Mouse (Mus musculus): ENCODE measurements around the gene Smim7. TPM values are rescaled to one million over a fixed set of nuclear protein-coding genes. Genes with fewer than 3 reads are reported as not detected.
A peak's percentile ranks its signal among the peaks of the same experiment; 100 is the strongest.

Gene Smim7
- polyA plus RNA-seq, 1 experiment = 25.7 TPM

DNA sequence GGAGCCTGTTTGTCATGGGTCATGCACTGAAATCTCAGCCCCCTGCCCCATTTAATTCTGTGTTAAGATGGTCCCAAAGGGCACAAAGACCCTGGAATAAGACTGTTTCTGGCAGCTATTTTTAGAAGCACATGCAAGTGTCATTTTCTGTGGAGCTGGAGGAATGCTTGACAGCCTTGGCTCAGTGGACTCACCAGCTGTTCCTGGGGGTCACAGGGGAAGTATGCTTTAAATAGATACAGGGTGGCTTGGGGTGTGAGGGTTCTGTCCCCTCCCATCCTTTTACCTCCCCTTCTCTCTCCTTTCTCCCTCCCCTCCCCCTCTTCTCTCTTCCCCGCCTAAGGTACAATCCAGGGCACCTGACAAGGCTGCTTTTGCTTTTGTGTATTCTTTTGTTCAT lies 7.1 kb upstream of the Smim7 start:
- Histone ChIP-seq H3K4me3 (replicated peaks; ENCODE audit: control insufficient read depth, low read depth, low read length) (no peak overlapping the region), H3K4me1 (ENCODE audit: control insufficient read depth, insufficient read depth, low read length) (peaks cover 5% of the 10 kb centered on the region; the same call in 1 of the 2 replicates), H3K27ac (ENCODE audit: control insufficient read depth, insufficient read depth, low read depth, low read length, poor library complexity) (no peak overlapping the region)
- 48% methylated on average over 1 of the region's 1 CpGs for WGBS
- TF ChIP-seq CTCF (IDR thresholded peaks at IDR 0.05; ENCODE audit: control insufficient read depth, insufficient read depth, low read length) (no peak), POLR2A (IDR thresholded peaks at IDR 0.05; ENCODE audit: borderline replicate concordance, control insufficient read depth, low read depth, low read length) (no peak)

DNA sequence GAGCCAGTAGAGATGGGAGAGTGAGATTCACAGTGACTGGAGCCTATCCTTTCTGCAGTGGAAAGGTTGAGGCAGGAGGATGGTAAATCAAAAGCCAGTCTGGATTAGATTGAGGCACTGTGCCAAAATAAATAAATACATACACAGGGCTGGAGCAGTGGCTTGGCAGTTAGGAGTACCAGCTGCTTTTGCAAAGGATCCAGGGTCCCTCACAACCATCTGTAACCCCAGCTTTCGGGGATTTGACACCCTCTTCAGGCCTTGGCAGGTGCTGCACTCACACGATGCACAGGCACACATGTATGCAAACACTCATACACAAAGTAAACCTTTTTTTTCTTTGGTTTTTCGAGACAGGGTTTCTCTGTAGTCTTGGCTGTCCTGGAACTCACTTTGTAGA lies 6.4 kb upstream of the Smim7 start:
- Histone ChIP-seq H3K4me3 (replicated peaks; ENCODE audit: control insufficient read depth, low read depth, low read length) (no peak overlapping the region), H3K27ac (ENCODE audit: control insufficient read depth, insufficient read depth, low read depth, low read length, poor library complexity) (no peak overlapping the region), H3K4me1 (ENCODE audit: control insufficient read depth, insufficient read depth, low read length) (peaks cover 5% of the 10 kb centered on the region; the same call in 1 of the 2 replicates)
- 78% methylated on average over 3 of the region's 3 CpGs for WGBS
- TF ChIP-seq POLR2A (IDR thresholded peaks at IDR 0.05; ENCODE audit: borderline replicate concordance, control insufficient read depth, low read depth, low read length) (no peak), CTCF (IDR thresholded peaks at IDR 0.05; ENCODE audit: control insufficient read depth, insufficient read depth, low read length) (no peak)

DNA sequence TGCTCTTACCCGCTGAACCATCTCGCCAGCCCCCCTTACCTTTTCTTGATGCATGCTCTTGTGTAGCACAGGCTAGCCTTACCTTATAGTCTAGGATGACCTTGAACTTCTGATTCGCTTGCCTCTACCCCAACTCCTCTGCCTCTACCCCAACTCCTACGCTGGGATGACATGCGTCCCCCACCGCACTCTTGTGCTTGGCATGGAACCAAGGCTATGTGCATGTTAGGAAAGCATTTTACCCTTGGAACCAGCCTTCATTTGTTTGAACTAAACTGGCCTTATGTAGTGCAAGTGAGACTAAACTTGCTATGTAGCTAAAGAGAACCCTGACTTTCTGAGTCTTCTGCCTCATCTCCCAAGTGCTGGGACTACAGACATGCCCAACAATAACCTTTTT lies 5.0 kb upstream of the Smim7 start:
- Histone ChIP-seq H3K27ac (ENCODE audit: control insufficient read depth, insufficient read depth, low read depth, low read length, poor library complexity) (no peak overlapping the region), H3K4me3 (replicated peaks; ENCODE audit: control insufficient read depth, low read depth, low read length) (no peak overlapping the region), H3K4me1 (ENCODE audit: control insufficient read depth, insufficient read depth, low read length) (peaks cover 2% of the 10 kb centered on the region; the same call in 1 of the 2 replicates)
- WGBS = 87% methylated on average over 6 of the region's 6 CpGs
- no peak for TF ChIP-seq CTCF (IDR thresholded peaks at IDR 0.05; ENCODE audit: control insufficient read depth, insufficient read depth, low read length)

DNA sequence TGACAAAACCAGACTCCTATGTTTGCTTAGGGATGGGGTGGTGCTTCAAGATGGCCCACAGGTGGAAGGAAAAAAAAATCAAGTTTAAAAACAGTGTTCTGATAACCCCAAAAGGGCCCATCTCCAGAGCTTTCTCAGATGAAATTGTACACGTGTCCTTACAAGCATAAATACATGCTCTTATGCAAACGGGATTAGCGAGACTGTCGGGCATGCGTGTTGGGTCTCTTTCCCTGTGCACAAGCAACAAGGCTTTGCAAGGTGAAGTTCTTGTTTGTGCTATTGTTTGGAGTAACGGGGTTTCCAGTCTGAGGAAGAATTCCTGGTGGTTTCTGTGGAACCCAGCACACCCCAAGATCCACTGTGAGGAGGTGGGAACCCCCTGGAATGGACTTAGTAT lies 2.6 kb upstream of the Smim7 start:
- H3K4me1 ChIP-seq (ENCODE audit: control insufficient read depth, insufficient read depth, low read length) = peaks cover 4% of the 10 kb centered on the region
- TF ChIP-seq POLR2A (IDR thresholded peaks at IDR 0.05; ENCODE audit: borderline replicate concordance, control insufficient read depth, low read depth, low read length) (no peak), CTCF (IDR thresholded peaks at IDR 0.05; ENCODE audit: control insufficient read depth, insufficient read depth, low read length) (no peak)
- 81% methylated on average over 6 of the region's 6 CpGs for WGBS
- H3K4me3 ChIP-seq (replicated peaks; ENCODE audit: control insufficient read depth, low read depth, low read length) = no peak overlapping the region
- no peak overlapping the region for H3K27ac ChIP-seq (ENCODE audit: control insufficient read depth, insufficient read depth, low read depth, low read length, poor library complexity)

DNA sequence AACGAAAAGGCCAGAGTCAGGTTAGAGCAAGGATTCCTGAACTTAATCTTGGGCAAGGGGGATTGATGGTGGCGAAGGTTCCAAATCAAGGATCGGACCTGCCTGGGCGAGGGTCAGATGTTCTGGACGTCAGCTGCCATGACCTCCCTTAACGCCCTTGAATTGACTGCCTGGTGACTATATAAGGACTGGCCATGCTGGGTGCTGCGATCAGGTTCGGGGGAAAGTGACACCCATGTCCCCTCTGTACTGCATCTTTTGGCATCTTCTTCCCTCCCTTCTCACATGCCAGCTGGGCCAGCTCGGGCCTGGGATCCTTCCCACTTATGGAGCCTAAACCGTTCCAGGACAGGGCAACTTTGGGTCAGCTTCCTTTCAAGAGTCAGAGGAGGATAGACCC lies 1.6 kb upstream of the Smim7 start:
- peaks cover 4% of the 10 kb centered on the region for H3K4me1 ChIP-seq (ENCODE audit: control insufficient read depth, insufficient read depth, low read length)
- TF ChIP-seq POLR2A (IDR thresholded peaks at IDR 0.05; ENCODE audit: borderline replicate concordance, control insufficient read depth, low read depth, low read length) (no peak), CTCF (IDR thresholded peaks at IDR 0.05; ENCODE audit: control insufficient read depth, insufficient read depth, low read length) (no peak)
- 33% methylated on average over 10 of the region's 10 CpGs for WGBS
- peak overlapping the region; percentile 39; the same call in 1 of the 2 replicates for H3K27ac ChIP-seq (ENCODE audit: control insufficient read depth, insufficient read depth, low read depth, low read length, poor library complexity)
- H3K4me3 ChIP-seq (replicated peaks; ENCODE audit: control insufficient read depth, low read depth, low read length) = peak overlapping the region; percentile 66

DNA sequence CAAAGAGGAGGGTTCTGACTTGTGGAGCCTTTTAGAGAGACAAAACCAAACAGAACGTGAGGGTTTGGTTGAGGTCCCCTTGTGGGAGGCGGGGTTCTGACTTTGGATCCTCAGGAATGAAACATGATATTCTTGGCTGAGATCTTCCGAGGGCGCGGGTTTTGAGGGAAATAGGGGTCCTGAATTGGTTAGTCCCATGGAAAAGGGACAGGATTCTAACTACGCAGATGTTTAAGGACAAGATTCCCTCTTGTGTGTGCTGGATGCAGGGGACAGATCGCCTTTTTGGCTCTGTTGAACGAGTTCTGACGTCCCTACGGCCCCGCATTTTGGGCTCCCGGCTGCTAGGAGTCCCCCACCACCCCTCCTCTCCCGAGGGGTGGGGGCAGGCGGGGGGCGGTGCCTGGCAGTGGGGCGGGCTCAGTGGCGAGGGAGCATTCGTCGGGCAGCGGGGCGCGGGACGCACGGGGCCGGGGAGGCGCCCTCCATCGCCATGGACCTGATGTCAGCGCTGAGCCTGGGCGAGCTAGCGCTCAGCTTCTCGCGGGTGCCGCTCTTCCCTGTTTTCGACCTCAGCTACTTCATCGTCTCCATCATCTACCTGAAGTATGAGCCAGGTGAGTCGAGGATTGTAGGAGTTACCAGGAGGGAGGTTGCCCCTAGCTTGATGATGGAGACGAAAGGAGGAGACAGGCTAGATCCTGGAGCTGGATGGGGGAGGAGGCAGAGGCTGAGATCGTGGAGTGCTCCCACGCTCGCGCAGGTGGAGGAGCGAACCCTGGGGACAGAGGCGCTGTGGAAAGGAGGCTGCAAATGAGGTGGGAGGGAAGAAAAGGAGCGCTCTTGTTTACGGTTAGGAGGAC lies 954 bp upstream of the Smim7 start, which contains the start of gene Tmem38a:
TSS of gene Tmem38a (plus strand) at position 445 of the 863 bp plus-strand sequence.
- WGBS = under 1% methylated on average over 45 of the region's 45 CpGs
- H3K4me1 ChIP-seq (ENCODE audit: control insufficient read depth, insufficient read depth, low read length) = peaks cover 4% of the 10 kb centered on the region
- TF ChIP-seq CTCF (IDR thresholded peaks at IDR 0.05; ENCODE audit: control insufficient read depth, insufficient read depth, low read length) (no peak), POLR2A (IDR thresholded peaks at IDR 0.05; ENCODE audit: borderline replicate concordance, control insufficient read depth, low read depth, low read length) (no peak)
- H3K4me3 ChIP-seq (replicated peaks; ENCODE audit: control insufficient read depth, low read depth, low read length) = peak within 1 kb of the TSS; percentile 85
- peak within 1 kb of the TSS; percentile 89 for H3K27ac ChIP-seq (ENCODE audit: control insufficient read depth, insufficient read depth, low read depth, low read length, poor library complexity)

DNA sequence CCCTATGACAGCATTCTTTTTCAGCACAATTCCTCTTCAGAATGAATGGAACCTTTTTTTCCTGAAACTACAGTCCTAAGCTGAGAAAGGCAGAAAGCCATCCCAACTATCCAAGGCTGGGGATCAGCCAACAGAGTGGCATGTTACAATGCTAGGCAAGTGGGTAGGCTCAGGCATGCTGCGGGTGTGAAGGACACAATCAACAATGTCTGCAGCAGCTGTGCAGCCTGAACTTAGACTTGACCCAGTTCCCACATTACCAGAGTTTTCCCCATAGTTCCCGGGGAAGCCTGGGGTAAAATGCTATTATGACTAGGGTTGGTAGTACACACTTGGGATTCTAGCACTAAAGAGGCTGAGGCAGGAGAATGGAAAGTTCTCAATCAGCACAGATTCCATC lies 4.9 kb downstream of the Smim7 start:
- WGBS = 87% methylated on average over 2 of the region's 2 CpGs
- Histone ChIP-seq H3K4me1 (ENCODE audit: control insufficient read depth, insufficient read depth, low read length) (peaks cover 2% of the 10 kb centered on the region), H3K4me3 (replicated peaks; ENCODE audit: control insufficient read depth, low read depth, low read length) (no peak overlapping the region), H3K27ac (ENCODE audit: control insufficient read depth, insufficient read depth, low read depth, low read length, poor library complexity) (no peak overlapping the region)
- TF ChIP-seq CTCF (IDR thresholded peaks at IDR 0.05; ENCODE audit: control insufficient read depth, insufficient read depth, low read length) = no peak
- no peak for TF ChIP-seq POLR2A (IDR thresholded peaks at IDR 0.05; ENCODE audit: borderline replicate concordance, control insufficient read depth, low read depth, low read length)

DNA sequence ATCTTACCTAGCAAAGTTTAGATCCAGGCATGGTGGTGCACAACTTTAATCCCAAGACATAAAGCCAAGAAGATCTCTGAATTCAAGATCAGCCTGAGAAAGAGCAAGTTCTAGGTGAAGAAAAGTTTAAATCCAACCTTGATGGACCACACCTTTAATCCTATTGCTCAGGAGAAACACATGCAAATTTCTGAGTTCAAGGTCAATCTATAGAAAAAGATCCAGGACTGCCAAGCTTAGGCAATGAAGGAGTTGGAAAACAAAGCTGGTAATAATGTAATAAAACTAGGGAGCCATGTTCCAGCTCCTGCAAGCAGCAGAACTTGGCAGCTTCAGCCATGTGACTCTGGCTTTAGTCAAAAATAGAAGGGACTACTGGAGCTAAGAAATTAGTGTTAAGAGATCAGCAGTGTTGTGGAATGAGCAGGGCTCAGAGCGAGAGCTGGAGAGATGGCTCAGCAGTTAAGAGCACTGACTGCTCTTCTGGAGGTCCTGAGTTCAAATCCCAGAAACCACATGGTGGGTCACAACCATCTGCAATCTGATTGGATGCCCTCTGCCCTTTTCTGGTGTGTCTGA lies 9.7 kb downstream of the Smim7 start:
- Histone ChIP-seq H3K27ac (ENCODE audit: control insufficient read depth, insufficient read depth, low read depth, low read length, poor library complexity) (no peak overlapping the region), H3K4me3 (replicated peaks; ENCODE audit: control insufficient read depth, low read depth, low read length) (no peak overlapping the region), H3K4me1 (ENCODE audit: control insufficient read depth, insufficient read depth, low read length) (no peaks in the 10 kb centered on the region)
- WGBS = 95% methylated on average over 1 of the region's 1 CpGs
- TF ChIP-seq POLR2A (IDR thresholded peaks at IDR 0.05; ENCODE audit: borderline replicate concordance, control insufficient read depth, low read depth, low read length) (no peak), CTCF (IDR thresholded peaks at IDR 0.05; ENCODE audit: control insufficient read depth, insufficient read depth, low read length) (no peak)

Data from bone marrow, adult 2 months (tissue).